Mouse (Mus musculus) stomach, postnatal 0 days (tissue): Measurements from ENCODE around the gene Hnrnpr.
A peak's percentile ranks its signal among the peaks of the same experiment; 100 is the strongest.

Experiments
- CTCF ChIP-seq: IDR thresholded peaks from 2 replicates; pipeline ENCODE4 v1.5.1; 2016; ENCODE audit warnings: antibody characterized with exemption, low read depth, mild to moderate bottlenecking, moderate library complexity
- EP300 ChIP-seq: optimal IDR thresholded peaks from 2 replicates; pipeline ENCODE3; 2016; ENCODE audit warnings: antibody characterized with exemption

DNA sequence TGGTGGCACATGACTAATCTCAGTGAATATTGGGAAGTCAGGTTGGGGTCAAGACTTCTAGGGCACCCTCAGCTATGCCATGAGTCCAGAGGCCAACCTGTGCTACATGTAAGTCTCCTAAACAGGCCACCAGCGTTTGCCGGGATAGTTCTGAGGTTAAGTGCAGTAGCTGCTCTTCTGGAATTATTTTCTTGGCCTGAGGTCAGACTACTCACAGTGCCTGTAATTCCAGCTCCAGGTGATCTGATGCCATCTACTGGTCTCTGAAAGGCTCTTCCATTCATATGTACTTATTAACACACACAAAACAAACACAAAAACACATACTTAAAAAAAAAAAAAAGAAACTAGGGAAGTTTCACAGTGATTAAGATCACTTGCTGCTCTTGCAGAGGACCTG is 13.5 kb downstream of the Hnrnpr start:
- TF ChIP-seq CTCF (peak; percentile 68), EP300 (no peak)
